Mouse (Mus musculus) Patski (cell line): ENCODE results near the gene Pth2. TPM values are rescaled to one million over a fixed set of nuclear protein-coding genes. Genes with fewer than 3 reads are reported as not detected.

ENCODE experiments used
- ATAC-seq: fragments of 100-300 bp; one replicate; pipeline ENCODE4 v1.8.0; 2021
- CTCF ChIA-PET: fragments of 350-600 bp; sonication (Branson Sonifier 250); formaldehyde crosslinking; loops from one replicate; lab custom pipeline; 2022; ENCODE audit warnings: inconsistent platforms; lab: Charles Lee
- POLR2A ChIA-PET: fragments of 350-600 bp; sonication (Branson Sonifier 250); formaldehyde crosslinking; loops from one replicate; lab custom pipeline; 2022; ENCODE audit warnings: antibody characterized with exemption, inconsistent platforms; lab: Charles Lee
- DNase-seq: peaks from one replicate; pipeline ENCODE4 v3.0.0-alpha.2; 2011; ENCODE audit warnings: low read depth, low spot score
- H3K27me3 ChIP-seq: fragments of 371-371 bp; one replicate; pipeline ENCODE4 v1.5.1; 2021
- CTCF ChIP-seq: fragments of 100-300 bp; IDR thresholded peaks from one replicate; pipeline ENCODE4 v1.5.1; 2021
- in situ Hi-C: fragments of 300-500 bp; cut with MboI; formaldehyde crosslinking; loops from 3 replicates; pipeline ENCODE4 v1.11.1; 2018; ENCODE audit warnings: low pct_unique_long_range_greater_than_20kb, mixed read lengths
- polyA plus RNA-seq: library from polyadenylated mRNA; unstranded; gene quantifications from one replicate; pipeline ENCODE4 v1.2.3, GENCODE M21; 2021

Gene Pth2
- polyA plus RNA-seq, 1 experiment from 2014 or later, result not detected

- TF ChIP-seq CTCF, result no peak
- no peak for ATAC-seq
- in situ Hi-C loops, result no loop called here
- H3K27me3 ChIP-seq, result no peaks in the 10 kb centered on the region
- ChIA-PET CTCF (interaction anchor here (1.5 to 1.8 kb wide), 2 partner anchors 48 to 71 kb away, joined by 3 to 6 read pairs; partner anchors contain the start of gene Slc6a21), POLR2A (no interaction called here)
- no peak for DNase-seq
Observed at GRCm38 (mm10) chr7:45229459-45230203, 48.8 kb downstream of the Pth2 start.

GRCm38 (mm10) chr7:45231192-45231591 lies 50.4 kb downstream of the Pth2 start:
- CTCF ChIA-PET, result no interaction called here
- POLR2A ChIA-PET, result no interaction called here
- TF ChIP-seq CTCF, result no peak
- ATAC-seq (no peak), DNase-seq (no peak)
- H3K27me3 ChIP-seq, result no peaks in the 10 kb centered on the region
- in situ Hi-C loops, result no loop called here

Other genes with a start within 250 kb of the Pth2 start
- gene Tsks, start 237.8 kb upstream of the Pth2 start, polyA plus RNA-seq, result 0.06 TPM
- 22.1 TPM for gene Cpt1c, start 206.1 kb upstream of the Pth2 start, polyA plus RNA-seq
- gene Prmt1, start 194.4 kb upstream of the Pth2 start, polyA plus RNA-seq, result 514 TPM
- 108 TPM for gene Irf3, start 183.3 kb upstream of the Pth2 start, polyA plus RNA-seq
- gene Bcl2l12, start 182.3 kb upstream of the Pth2 start, polyA plus RNA-seq, result 19.9 TPM
- gene Scaf1, start 164.6 kb upstream of the Pth2 start, polyA plus RNA-seq, result 80.3 TPM
- 78.9 TPM for gene Rras, start 163.0 kb upstream of the Pth2 start, polyA plus RNA-seq
- gene Prr12, start 128.1 kb upstream of the Pth2 start, polyA plus RNA-seq, result 35.8 TPM
- 77.4 TPM for gene Nosip, start 118.6 kb upstream of the Pth2 start, polyA plus RNA-seq
- gene Prrg2, start 118.3 kb upstream of the Pth2 start, polyA plus RNA-seq, result 38.6 TPM
- 21.7 TPM for gene Rcn3, start 88.8 kb upstream of the Pth2 start, polyA plus RNA-seq
- gene Fcgrt, start 77.1 kb upstream of the Pth2 start, polyA plus RNA-seq, result 22.2 TPM
- 920 TPM for gene Rps11, start 56.6 kb upstream of the Pth2 start, polyA plus RNA-seq
- gene Rpl13a, start 52.2 kb upstream of the Pth2 start, polyA plus RNA-seq, result 1,333 TPM
- gene Gm45713, start 44.8 kb upstream of the Pth2 start, polyA plus RNA-seq, result not detected
- gene Flt3l, start 44.6 kb upstream of the Pth2 start, polyA plus RNA-seq, result 7.3 TPM
- gene Pih1d1, start 26.7 kb upstream of the Pth2 start, polyA plus RNA-seq, result 68.2 TPM
- 48.9 TPM for gene Aldh16a1, start 26.4 kb upstream of the Pth2 start, polyA plus RNA-seq
- 0.19 TPM for gene Slc17a7, start 17.0 kb upstream of the Pth2 start, polyA plus RNA-seq
- gene Gfy, start 1.4 kb upstream of the Pth2 start, polyA plus RNA-seq, result not detected
- gene Ccdc155, start 23.9 kb downstream of the Pth2 start, polyA plus RNA-seq, result 0.03 TPM
- gene Dkkl1, start 31.2 kb downstream of the Pth2 start, polyA plus RNA-seq, result not detected
- 94.7 TPM for gene Tead2, start 34.8 kb downstream of the Pth2 start, polyA plus RNA-seq
- gene Cd37, start 58.1 kb downstream of the Pth2 start, polyA plus RNA-seq, result 0.81 TPM
- not detected for gene Slc6a16, start 60.1 kb downstream of the Pth2 start, polyA plus RNA-seq
- gene Slc6a21, start 96.5 kb downstream of the Pth2 start, polyA plus RNA-seq, result not detected
- gene Trpm4, start 152.8 kb downstream of the Pth2 start, polyA plus RNA-seq, result 15.0 TPM
- gene Hrc, start 154.3 kb downstream of the Pth2 start, polyA plus RNA-seq, result 0.06 TPM
- gene Ppfia3, start 186.0 kb downstream of the Pth2 start, polyA plus RNA-seq, result 4.1 TPM
- 4.7 TPM for gene Lin7b, start 189.6 kb downstream of the Pth2 start, polyA plus RNA-seq
- 328 TPM for gene Snrnp70, start 214.7 kb downstream of the Pth2 start, polyA plus RNA-seq
- 0.27 TPM for gene Kcna7, start 224.7 kb downstream of the Pth2 start, polyA plus RNA-seq
- gene Ntf5, start 232.7 kb downstream of the Pth2 start, polyA plus RNA-seq, result 3.0 TPM
- gene Lhb, start 239.8 kb downstream of the Pth2 start, polyA plus RNA-seq, result 0.14 TPM